Mouse (Mus musculus) embryonic facial prominence, embryonic 15.5 days (tissue): Measurements from ENCODE around the gene Prrt4. TPM values are rescaled to one million over a fixed set of nuclear protein-coding genes. Genes with fewer than 3 reads are reported as not detected.
A peak's percentile ranks its signal among the peaks of the same experiment; 100 is the strongest.

Experiments
- ATAC-seq: fragments of 200-750 bp; cut with Nextera tagmentation; 2 replicates; pipeline ENCODE4 v1.8.0; 2017; ENCODE audit warnings: low read depth, moderate TSS enrichment; ENCODE audit not compliant: insufficient number of reproducible peaks, low FRiP score, low TSS enrichment
- H3K27ac ChIP-seq: fragments of 300-500 bp; sonication (generic); replicated peaks from 2 replicates; pipeline ENCODE4 v1.5.1; 2015; ENCODE audit warnings: mild to moderate bottlenecking, inconsistent platforms
- H3K27me3 ChIP-seq: fragments of 300-500 bp; sonication (generic); 2 replicates; pipeline ENCODE4 v1.6.1; 2015; ENCODE audit warnings: inconsistent platforms
- H3K36me3 ChIP-seq: fragments of 300-500 bp; sonication (generic); 2 replicates; pipeline ENCODE4 v1.6.1; 2015; ENCODE audit warnings: mild to moderate bottlenecking, inconsistent platforms
- H3K4me1 ChIP-seq: fragments of 300-500 bp; sonication (generic); 2 replicates; pipeline ENCODE4 v1.6.1; 2015; ENCODE audit warnings: inconsistent platforms
- H3K4me2 ChIP-seq: fragments of 300-500 bp; sonication (generic); replicated peaks from 2 replicates; pipeline ENCODE4 v1.6.1; 2015; ENCODE audit warnings: mild to moderate bottlenecking, inconsistent platforms
- H3K4me3 ChIP-seq: fragments of 300-500 bp; sonication (generic); replicated peaks from 2 replicates; pipeline ENCODE4 v1.5.1; 2015; ENCODE audit warnings: mild to moderate bottlenecking, inconsistent platforms
- H3K9ac ChIP-seq: fragments of 300-500 bp; sonication (generic); 2 replicates; pipeline ENCODE4 v1.6.1; 2015; ENCODE audit warnings: inconsistent platforms
- H3K9me3 ChIP-seq: fragments of 300-500 bp; sonication (generic); replicated peaks from 2 replicates; pipeline ENCODE4 v1.6.1; 2016; ENCODE audit warnings: inconsistent platforms
- WGBS: fragments of 180-500 bp; shearing (Covaris S2); methylation state at CpG from one replicate; pipeline ENCODE4 v1.1.7; 2015; 5-methylcytosine and 5-hydroxymethylcytosine counted together
- polyA plus RNA-seq: library from polyadenylated mRNA; unstranded; fragments of >200 nt; fragmentation: Nextera tagmentation; extraction: Ambion mirVana; gene quantifications from 2 replicates; pipeline ENCODE4 v1.2.1, GENCODE M21; 2015

The Prrt4 gene
- polyA plus RNA-seq, 1 experiment from 2014 or later: 0.79 TPM

DNA sequence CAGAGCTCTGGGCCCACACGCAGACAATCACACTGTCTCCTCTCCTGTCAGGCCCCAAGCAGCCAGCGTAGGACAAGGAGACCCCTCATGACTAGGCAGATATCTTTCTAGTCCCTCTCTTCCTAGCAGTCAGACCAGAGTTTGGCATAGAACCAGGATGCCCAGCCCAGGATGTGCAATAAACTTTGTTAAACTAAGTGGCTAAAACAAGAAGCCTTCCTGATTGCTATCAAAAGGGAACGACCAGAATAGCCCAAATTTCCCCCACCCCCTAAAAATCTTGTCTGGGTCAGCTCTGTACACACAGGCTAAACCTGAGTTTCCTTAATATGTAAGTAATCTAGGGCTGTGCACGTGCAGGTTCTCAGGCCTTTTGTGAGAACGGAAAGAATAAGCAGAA is 28.8 kb upstream of the Prrt4 start:
- H3K4me1 ChIP-seq: peaks cover 30% of the 10 kb centered on the region
- H3K9ac ChIP-seq: no peak overlapping the region
- H3K4me2 ChIP-seq: no peak overlapping the region
- H3K36me3 ChIP-seq: peaks cover 32% of the 10 kb centered on the region
- H3K4me3 ChIP-seq: no peak overlapping the region
- WGBS: 84% methylated on average over 5 of the region's 5 CpGs
- no peaks in the 10 kb centered on the region for H3K9me3 ChIP-seq
- H3K27me3 ChIP-seq: no peaks in the 10 kb centered on the region
- no peak for ATAC-seq
- no peak overlapping the region for H3K27ac ChIP-seq

DNA sequence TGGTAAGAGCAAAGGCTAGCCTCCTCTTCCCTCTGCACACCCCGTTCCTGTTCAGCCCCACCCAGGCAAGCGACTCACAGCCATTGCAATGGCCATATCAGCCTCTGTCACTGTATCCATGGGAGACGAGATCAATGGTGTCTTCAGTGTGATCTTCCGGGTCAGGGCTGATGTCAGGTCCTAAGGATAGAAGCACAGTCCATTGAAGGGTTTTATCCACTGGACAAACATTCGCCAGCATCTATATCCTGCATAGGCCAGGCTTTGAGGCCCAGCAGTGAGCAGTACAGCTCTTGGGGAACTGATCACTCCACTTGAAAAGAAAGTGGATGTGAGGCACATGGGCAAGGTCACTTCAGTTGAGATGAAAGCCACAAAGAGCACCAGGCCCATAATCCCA is 27.6 kb upstream of the Prrt4 start:
- peaks cover 25% of the 10 kb centered on the region for H3K4me1 ChIP-seq
- WGBS: 89% methylated on average over 5 of the region's 5 CpGs
- no peaks in the 10 kb centered on the region for H3K9me3 ChIP-seq
- no peak overlapping the region for H3K27ac ChIP-seq
- H3K36me3 ChIP-seq: peaks cover 44% of the 10 kb centered on the region
- H3K4me3 ChIP-seq: no peak overlapping the region
- ATAC-seq: no peak
- no peak overlapping the region for H3K4me2 ChIP-seq
- no peaks in the 10 kb centered on the region for H3K27me3 ChIP-seq
- no peak overlapping the region for H3K9ac ChIP-seq

DNA sequence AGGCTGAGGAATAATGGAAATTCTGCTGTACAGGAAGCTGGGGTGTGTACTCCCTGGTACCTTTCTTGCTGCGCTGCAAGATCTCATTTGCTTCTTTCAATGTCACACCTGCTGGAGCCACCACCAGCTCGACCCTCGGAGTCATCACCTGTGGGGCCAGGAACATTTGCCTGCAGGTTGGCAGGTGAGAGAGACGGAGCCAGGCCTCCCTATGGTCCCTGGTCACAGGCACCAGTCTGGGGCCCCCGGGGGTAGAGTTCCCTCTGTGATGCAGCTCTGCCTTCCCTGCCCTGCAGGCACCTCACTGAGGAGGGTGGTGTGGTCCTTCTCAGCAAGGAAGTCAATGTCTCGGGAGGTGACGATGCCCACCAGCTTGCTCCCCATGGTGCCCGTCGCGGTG is 26.6 kb upstream of the Prrt4 start:
- peaks cover 47% of the 10 kb centered on the region for H3K36me3 ChIP-seq

DNA sequence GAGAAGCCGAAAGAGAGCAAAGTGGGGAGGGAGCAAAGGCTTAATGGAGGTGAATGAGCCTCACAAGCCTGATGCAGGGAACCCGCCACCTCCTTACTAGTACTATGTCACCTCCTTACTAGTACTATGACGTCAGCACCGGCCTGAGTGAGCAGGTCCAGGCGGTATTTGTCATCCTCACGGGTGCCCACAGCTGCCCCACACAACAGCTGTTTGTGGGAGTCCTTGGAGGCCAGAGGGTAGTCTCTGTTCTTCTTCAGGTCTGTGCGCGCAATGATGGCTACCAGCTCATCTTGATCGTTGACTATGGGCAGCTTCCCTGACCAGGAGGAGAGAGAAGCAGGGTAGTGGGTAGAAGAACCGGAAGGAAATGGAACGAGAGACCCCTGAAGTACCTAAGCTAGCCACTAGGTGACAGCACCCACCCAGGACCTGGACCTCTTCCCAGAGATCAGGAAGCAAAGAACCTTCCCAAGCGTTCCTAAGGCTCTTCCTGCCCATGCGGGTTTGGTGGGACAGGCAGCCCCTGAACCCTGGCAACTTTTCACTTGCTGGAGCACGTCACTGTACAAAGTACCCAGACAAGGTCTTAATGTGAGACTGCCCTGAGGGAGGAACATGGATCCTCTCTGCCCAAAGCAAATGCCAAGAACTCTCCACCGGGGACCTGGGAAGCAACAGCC is 25.7 kb upstream of the Prrt4 start:
- Histone ChIP-seq H3K36me3 (peaks cover 53% of the 10 kb centered on the region), H3K27me3 (no peaks in the 10 kb centered on the region), H3K9ac (no peak overlapping the region), H3K4me1 (peaks cover 10% of the 10 kb centered on the region; the same call in 1 of the 2 replicates), H3K4me2 (no peak overlapping the region), H3K9me3 (no peaks in the 10 kb centered on the region), H3K27ac (no peak overlapping the region), H3K4me3 (no peak overlapping the region)
- 51% methylated on average over 15 of the region's 15 CpGs for WGBS
- ATAC-seq: no peak

More for the DNA sequence above, 26.6 kb upstream of the Prrt4 start:
- no peak overlapping the region for H3K4me3 ChIP-seq
- H3K27me3 ChIP-seq: no peaks in the 10 kb centered on the region
- no peaks in the 10 kb centered on the region for H3K9me3 ChIP-seq
- peaks cover 17% of the 10 kb centered on the region for H3K4me1 ChIP-seq
- H3K9ac ChIP-seq: no peak overlapping the region
- H3K4me2 ChIP-seq: no peak overlapping the region
- H3K27ac ChIP-seq: no peak overlapping the region
- 92% methylated on average over 10 of the region's 10 CpGs for WGBS
- ATAC-seq: no peak

DNA sequence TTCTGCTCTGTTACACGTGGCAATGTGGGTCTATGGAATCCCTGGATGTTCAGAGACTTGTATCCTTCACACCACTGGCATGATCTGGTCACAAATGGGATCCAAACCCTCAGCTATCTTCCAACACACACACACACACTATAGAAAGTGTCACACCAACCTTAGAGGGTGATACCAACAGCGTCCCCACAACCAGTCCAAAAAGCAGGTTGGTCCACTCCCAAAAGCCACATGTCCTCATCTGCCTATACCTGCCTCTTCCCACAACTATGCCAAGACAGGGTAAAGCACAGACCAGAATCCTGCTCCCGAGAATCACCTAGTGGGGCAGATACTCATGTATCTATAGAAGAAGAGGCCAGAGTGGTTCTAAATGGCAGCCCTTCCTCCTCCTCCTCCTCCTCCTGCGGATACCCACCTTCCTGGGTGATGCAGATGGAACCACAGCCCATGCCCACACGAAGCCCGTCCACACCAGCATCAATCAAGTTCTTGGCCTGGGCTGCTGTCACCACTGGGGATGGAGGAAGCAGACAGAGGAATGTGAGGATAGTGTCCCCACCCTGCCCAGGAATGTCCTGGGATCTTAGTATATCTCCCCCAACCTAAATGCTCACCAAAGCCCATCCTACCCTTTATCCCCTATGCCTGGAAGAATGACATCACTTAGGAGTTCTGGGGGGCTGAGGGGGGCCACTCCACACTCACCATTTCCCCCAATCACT is 24.6 kb upstream of the Prrt4 start:
- Histone ChIP-seq H3K36me3 (peaks cover 53% of the 10 kb centered on the region), H3K27me3 (0 out of 2 replicates have a peak, but pooled peaks cover 7% of the 10 kb centered on the region), H3K27ac (no peak overlapping the region), H3K9ac (no peak overlapping the region), H3K4me3 (no peak overlapping the region), H3K4me2 (no peak overlapping the region), H3K9me3 (no peaks in the 10 kb centered on the region), H3K4me1 (peaks cover 6% of the 10 kb centered on the region)
- 84% methylated on average over 6 of the region's 6 CpGs for WGBS
- ATAC-seq: no peak

DNA sequence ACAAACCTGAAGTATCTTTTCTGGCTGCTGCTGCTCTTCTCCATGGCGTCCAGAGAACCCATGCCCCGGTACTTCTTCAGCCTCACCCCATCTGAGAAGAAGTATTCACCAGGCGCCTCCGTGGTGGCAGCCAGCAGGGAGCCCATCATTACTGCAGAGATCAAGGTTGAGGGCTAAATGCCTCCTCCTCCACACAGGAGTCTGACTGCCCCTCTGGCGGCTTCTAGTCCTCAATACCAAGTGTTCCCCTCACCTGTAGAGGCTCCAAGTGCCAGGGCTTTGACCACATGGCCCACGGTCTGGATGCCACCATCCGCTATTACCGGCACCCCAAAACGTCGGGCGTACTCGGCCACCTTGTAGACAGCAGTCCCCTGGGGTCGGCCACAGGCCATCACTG is 23.7 kb upstream of the Prrt4 start:
- H3K4me3 ChIP-seq: no peak overlapping the region
- 89% methylated on average over 13 of the region's 13 CpGs for WGBS
- ATAC-seq: no peak

DNA sequence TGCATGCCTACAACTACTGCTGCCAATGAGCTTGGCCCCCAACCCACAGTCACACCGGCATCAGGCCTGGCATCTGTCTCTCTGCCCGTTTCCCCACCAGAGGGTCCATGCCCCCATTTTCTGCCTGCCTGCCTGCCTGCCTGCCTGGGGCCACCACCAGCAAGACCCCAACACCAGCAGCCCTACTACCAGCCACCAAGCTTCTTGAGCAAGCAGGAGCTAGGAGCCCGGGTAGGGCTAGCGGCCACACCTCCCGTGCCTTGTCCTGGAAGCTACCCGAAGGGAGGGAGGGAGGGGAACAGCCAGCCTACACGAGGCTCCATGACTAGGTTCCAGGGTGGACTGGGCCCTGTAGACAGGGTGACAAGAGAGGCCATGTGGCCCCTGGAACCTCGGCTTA is 22.6 kb upstream of the Prrt4 start:
- H3K27me3 ChIP-seq: 0 out of 2 replicates have a peak, but pooled peaks cover 11% of the 10 kb centered on the region
- H3K9me3 ChIP-seq: no peaks in the 10 kb centered on the region
- H3K27ac ChIP-seq: no peak overlapping the region
- H3K36me3 ChIP-seq: peaks cover 52% of the 10 kb centered on the region
- no peak for ATAC-seq
- WGBS: 76% methylated on average over 7 of the region's 8 CpGs
- no peak overlapping the region for H3K9ac ChIP-seq
- H3K4me1 ChIP-seq: peaks cover 13% of the 10 kb centered on the region
- H3K4me2 ChIP-seq: no peak overlapping the region
- no peak overlapping the region for H3K4me3 ChIP-seq

More for the DNA sequence above, 23.7 kb upstream of the Prrt4 start:
- H3K4me2 ChIP-seq: no peak overlapping the region
- H3K4me1 ChIP-seq: peaks cover 13% of the 10 kb centered on the region
- no peak overlapping the region for H3K9ac ChIP-seq
- no peaks in the 10 kb centered on the region for H3K9me3 ChIP-seq
- H3K36me3 ChIP-seq: peaks cover 53% of the 10 kb centered on the region
- H3K27ac ChIP-seq: no peak overlapping the region
- 0 out of 2 replicates have a peak, but pooled peaks cover 7% of the 10 kb centered on the region for H3K27me3 ChIP-seq

DNA sequence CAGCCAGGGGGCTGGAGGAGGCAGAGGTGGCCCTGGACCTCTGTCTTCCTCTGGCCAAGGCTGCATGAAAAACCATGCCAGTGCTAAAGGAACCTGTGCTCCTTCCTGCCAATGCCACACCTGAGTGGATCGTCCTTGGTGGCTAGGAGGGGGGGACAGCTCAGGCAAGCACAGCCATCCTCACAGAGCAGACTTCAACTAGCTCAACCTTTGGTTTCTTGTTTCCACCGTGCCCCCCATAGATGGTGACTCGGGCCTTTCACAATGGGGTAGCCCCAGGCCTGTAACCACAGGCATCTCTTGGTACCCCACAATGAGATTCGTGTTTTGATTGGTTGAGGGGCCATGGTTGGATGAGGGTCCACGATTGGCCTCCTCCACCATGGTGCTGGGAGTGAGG is 22.0 kb upstream of the Prrt4 start:
- WGBS: 85% methylated on average over 5 of the region's 5 CpGs
- no peak for ATAC-seq

DNA sequence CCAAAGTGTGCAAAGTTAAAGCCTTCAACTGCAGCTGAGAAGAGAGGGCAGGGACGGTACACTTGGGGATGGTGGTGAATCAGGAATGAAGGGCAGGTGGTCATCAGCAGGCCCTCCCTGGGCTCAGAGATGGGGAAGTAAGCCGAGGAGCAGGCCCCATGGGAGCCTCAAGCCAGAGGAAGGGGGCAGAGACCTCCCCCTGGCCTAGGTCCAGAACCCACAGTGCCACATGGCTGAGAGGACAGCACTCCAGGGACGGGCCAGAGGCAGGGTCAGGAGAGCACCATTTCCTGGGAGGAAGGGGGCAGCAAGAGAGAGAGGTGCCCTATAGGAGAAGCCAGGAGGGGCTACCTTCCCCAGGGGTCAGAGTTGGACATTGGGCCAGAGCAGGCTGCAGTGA is 21.1 kb upstream of the Prrt4 start:
- Histone ChIP-seq H3K9ac (no peak overlapping the region), H3K4me2 (no peak overlapping the region), H3K9me3 (no peaks in the 10 kb centered on the region), H3K27ac (no peak overlapping the region), H3K27me3 (0 out of 2 replicates have a peak, but pooled peaks cover 12% of the 10 kb centered on the region), H3K4me1 (peaks cover 16% of the 10 kb centered on the region), H3K36me3 (peaks cover 40% of the 10 kb centered on the region), H3K4me3 (no peak overlapping the region)
- no peak for ATAC-seq
- WGBS: 58% methylated on average over 3 of the region's 3 CpGs

More for the DNA sequence above, 22.0 kb upstream of the Prrt4 start:
- H3K9me3 ChIP-seq: no peaks in the 10 kb centered on the region
- peaks cover 46% of the 10 kb centered on the region for H3K36me3 ChIP-seq
- peaks cover 13% of the 10 kb centered on the region for H3K4me1 ChIP-seq
- 0 out of 2 replicates have a peak, but pooled peaks cover 12% of the 10 kb centered on the region for H3K27me3 ChIP-seq
- no peak overlapping the region for H3K27ac ChIP-seq
- H3K4me3 ChIP-seq: no peak overlapping the region
- H3K4me2 ChIP-seq: no peak overlapping the region
- H3K9ac ChIP-seq: no peak overlapping the region

DNA sequence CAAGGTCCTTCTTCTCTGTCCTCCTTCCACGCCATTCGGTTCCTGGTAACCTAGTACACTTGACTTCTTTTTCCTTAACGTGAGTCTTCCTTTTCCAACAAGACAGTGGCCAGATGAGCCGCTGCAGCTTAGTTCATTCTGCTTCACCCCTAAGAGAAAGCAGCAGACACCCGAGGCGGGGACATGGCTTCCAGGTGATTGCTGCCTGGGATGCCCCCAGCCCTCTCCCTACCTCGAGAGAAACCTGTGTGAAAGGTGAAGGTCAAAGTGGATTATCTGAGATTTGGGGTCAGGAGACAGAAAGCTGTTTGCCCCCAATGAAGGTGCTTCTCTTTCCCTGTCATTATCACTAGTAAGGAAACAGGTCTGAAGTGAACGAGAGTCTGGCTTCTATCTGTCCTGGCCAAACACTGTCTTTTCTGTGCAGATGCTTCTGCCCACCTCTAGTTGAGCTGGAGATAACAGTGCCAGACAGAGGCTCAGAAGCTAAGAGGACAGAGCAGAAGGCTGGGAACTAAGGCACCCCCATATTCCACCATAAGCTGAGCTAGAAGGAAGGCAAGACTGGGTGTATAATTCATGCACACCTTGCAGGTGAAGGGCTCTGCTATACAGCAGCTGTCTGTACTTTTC is 20.0 kb upstream of the Prrt4 start:
- peaks cover 32% of the 10 kb centered on the region for H3K36me3 ChIP-seq
- WGBS: 39% methylated on average over 8 of the region's 8 CpGs
- no peaks in the 10 kb centered on the region for H3K9me3 ChIP-seq
- no peak overlapping the region for H3K9ac ChIP-seq
- H3K27me3 ChIP-seq: 0 out of 2 replicates have a peak, but pooled peaks cover 12% of the 10 kb centered on the region
- no peak overlapping the region for H3K27ac ChIP-seq
- ATAC-seq: no peak
- peaks cover 12% of the 10 kb centered on the region for H3K4me1 ChIP-seq
- peak overlapping the region; percentile 55 for H3K4me2 ChIP-seq
- H3K4me3 ChIP-seq: peak overlapping the region; percentile 40
